Mouse (Mus musculus): ENCODE results near the gene Psmb3.

Gene Psmb3

GRCm38 (mm10) chr11:97666794-97667193, 36.4 kb upstream of the Psmb3 start:
- in situ Hi-C loops (cut with MboI, MseI), result no loop called here

DNA sequence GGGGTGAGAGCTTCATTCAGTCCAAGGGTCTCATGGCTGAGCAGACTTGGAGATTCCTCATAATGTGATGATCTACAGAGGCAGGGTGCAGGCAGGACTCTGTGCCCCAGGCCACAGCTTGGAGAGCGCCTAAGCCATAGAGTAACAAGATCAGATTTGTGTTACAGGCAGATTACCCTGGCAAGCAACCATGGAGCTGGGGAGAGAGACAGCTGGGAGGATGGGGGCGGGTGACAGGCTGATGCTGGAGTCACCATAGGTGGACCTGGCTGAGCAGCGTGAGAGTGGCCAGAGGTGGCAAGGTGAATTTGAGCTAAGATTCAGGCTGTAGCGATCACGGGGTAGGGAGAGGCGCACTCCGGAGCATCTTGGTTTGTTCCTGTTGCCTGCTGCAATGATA, 35.0 kb upstream of the Psmb3 start:
- in situ Hi-C loops (cut with MboI, MseI), result no loop called here

DNA sequence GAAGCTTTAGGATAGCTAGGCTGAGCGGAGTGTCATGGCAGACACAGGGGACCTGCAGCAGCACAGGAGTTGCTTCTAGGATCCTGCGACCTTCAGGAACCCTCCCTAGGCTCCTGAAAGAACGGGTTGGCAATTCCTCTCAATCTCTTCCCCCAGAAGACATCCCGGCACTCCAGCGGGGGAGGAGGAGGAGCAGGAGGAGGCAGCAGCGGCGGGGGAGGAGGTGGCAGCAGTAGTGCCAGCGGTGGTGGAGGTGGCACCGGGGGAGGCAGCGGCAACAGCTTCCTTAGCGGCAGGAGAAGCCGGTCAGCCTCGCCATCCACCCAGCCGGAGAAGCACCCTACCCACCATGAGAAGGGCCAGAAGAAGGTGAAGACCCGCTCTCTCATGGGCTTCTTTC, 33.9 kb upstream of the Psmb3 start:
- in situ Hi-C loops (cut with MboI, MseI), result no loop called here

DNA sequence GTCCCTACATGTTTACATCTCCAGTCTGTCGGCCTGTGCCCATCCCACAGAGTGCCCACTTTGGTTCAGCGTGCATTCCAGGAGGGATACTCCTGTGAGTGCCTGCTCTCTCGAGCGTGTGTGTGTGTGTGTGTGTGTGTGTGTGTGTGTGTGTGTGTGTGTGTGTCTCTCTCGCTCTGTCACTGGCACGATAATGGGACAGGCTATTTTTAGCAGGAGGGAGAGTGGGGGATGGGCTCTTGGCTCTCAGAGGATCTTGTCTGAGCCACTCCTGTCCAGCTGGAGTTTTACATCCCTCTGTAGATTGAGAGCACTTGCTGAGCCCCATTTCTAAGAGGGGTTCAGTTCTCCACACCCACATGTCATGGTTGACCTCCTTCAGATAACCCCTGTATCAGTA, 33.4 kb upstream of the Psmb3 start:
- in situ Hi-C loops (cut with MboI, MseI), result no loop called here

GRCm38 (mm10) chr11:97670234-97671176, 32.7 kb upstream of the Psmb3 start:
- in situ Hi-C loops (cut with MboI, MseI), result no loop called here

DNA sequence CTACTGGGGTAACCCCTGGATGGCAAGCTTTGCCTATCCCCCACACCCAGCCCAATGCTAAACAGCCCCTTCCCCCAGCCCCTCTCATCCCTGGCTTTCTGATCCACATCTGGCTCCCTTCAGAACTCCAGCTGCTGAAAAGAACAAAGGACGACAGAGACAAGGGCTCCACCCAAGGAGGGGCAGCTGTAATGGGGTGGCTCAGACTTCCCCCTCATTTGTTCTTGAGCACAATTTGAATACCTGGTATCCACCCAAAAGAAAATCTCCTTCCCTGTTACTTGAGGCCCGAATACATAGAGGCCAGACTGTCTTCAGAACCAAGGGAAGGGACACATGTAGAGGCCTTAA, 32.0 kb upstream of the Psmb3 start:
- in situ Hi-C loops (cut with MboI, MseI), result no loop called here

- in situ Hi-C loops (cut with MboI, MseI), result no loop called here
Observed at GRCm38 (mm10) chr11:97673148-97673547, 30.1 kb upstream of the Psmb3 start.

- in situ Hi-C loops (cut with MboI, MseI), result no loop called here
Observed at GRCm38 (mm10) chr11:97676050-97676754, 27.0 kb upstream of the Psmb3 start.

DNA sequence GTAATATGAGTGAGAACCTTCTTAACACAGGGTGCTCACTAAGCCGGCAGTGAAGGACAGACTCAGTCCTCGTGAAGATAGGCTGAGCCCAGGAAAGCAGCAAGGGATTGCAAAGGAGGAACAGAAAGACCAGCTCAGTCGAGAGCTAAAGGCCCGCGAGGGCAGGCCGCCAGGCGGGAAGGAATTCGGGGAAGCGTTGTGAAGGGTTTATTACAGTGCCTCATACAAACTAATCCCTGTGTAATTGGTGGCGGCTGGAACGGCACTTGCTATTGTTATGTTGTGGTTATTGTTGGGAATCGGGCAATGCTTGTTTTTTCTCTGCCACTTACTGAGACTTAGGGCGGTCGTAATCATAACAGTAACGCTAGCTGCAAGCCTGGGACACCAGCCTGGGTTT, 25.8 kb upstream of the Psmb3 start:
- in situ Hi-C loops (cut with MboI, MseI), result no loop called here

DNA sequence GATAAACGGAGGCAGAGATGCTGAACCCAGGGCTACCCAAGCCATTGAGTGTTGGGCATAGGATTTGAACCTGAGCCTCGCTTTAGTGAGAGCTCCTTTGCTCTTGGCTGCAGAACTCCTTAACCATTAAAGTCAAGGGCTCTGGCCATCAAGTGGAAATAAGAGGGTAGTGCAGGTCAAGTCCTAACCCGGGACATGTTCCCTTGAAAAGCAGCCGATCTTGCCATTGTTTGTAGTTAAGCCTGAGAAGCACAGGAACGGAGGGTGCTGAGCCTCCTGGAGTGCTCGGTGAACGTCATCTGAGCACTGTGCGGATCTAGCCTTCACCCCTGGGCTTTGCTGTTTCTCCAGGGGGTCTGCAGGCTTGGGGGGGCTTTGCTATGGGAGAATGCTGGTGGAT, 25.4 kb upstream of the Psmb3 start:
- in situ Hi-C loops (cut with MboI, MseI), result no loop called here

DNA sequence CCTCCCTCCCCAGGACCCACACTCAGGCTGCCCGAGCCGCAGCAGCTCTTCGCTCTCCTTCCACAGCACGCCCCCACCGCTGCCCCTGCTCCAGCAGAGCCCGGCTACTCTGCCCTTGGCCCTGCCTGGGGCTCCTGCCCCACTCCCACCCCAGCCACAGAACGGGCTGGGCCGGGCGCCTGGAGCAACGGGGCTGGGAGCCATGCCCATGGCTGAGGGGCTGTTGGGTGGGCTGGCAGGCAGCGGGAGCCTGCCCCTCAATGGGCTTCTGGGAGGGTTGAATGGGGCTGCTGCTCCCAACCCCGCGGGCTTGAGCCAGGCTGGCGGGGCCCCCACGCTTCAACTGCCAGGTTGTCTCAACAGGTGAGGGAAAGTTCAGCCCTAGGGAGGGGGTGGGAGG, 24.9 kb upstream of the Psmb3 start:
- in situ Hi-C loops (cut with MboI, MseI), result no loop called here

DNA sequence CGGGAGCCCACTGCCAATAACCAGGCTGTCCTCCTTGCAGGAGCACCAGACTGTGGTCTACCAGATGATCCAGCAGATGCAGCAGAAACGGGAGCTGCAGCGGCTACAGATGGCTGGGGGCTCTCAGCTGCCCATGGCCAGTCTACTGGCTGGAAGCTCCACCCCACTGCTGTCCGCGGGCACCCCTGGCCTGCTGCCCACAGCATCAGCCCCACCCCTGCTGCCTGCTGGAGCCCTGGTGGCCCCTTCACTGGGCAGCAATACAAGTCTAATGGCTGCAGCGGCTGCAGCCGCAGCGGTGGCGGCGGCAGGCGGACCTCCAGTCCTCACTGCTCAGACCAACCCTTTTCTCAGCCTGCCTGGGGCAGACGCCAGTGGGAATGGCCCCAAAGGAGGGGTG, 22.8 kb upstream of the Psmb3 start:
- in situ Hi-C loops (cut with MboI, MseI), result no loop called here

DNA sequence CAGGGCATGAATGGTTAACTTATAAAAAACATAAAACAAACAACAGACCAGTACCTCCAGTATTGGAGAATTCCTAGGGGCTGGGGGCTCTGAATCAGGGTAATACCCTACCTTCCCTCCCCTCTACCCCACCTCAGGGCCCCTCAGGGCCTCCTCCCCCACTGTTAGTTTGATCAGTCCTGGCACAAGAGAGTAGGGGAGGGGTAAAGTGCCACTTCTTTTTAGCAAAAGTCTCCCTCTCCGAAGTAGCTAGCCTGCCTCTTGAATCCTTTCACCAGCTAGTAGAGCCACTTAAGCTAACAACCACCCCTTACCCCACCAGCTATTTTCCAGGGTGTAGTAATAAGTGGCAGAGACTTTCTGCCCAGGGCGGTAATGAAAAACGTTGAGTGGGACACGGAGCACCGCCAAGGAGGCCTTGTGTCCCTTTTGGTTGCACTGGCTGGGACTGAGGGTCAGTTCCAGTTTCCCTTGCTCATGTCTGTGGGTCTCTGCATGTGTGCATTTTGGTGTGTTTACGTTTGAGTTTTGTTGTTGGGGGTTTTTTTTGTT, 20.6 kb upstream of the Psmb3 start:
- in situ Hi-C loops (cut with MboI, MseI), result no loop called here

- in situ Hi-C loops (cut with MboI, MseI), result no loop called here
Observed at GRCm38 (mm10) chr11:97684063-97684680, 19.0 kb upstream of the Psmb3 start.

- in situ Hi-C loops (cut with MboI, MseI), result no loop called here
Observed at GRCm38 (mm10) chr11:97684766-97685165, 18.4 kb upstream of the Psmb3 start.

DNA sequence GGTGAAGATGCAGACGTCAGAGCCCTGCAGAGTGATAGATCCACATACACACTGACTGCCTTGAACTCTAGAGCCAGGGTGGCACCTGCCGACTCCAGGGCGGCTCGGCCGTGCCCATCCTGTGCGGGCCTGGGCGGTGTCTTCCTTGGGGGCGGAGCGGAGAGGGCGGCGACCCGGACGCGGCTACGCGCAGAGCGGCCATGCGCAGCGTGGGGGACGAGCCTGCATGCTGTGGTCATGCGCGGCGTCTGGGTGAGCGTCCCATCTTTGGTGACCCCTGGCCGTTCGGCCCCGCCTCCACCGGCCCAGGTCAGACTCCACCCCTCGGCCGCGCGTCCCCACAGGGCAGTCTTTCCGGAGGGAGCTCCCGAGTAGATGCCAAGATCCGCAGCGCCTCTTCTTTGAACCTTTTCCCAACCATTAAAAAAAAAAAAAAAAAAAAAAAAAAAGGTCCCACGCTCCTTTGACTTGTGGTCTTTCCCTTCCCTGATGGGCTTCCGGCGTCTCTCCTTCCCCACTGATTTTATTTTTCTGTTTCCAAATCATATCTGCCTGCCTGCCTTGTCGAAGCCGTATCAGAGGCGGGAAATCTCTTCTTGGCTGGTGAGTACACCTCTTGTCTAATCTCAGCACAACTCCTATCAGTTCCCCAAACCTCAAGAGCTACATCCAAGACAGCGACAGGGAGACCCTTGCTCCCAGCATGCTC, 17.4 kb upstream of the Psmb3 start, which contains the start of gene Cisd3:
TSS of gene Cisd3 (plus strand) at position 214 of the 709 bp plus-strand sequence.
- in situ Hi-C loops (cut with MboI, MseI), result no loop called here

GRCm38 (mm10) chr11:97686322-97686908, 16.8 kb upstream of the Psmb3 start:
- in situ Hi-C loops (cut with MboI, MseI), result no loop called here

- in situ Hi-C loops (cut with MboI, MseI), result no loop called here
Observed at GRCm38 (mm10) chr11:97687061-97687460, 16.1 kb upstream of the Psmb3 start.

GRCm38 (mm10) chr11:97689861-97690260, 13.3 kb upstream of the Psmb3 start:
- in situ Hi-C loops (cut with MboI, MseI), result loop anchor here (10.0 kb wide), 1 partner anchor 55 kb away; no protein-coding TSS in a partner anchor

DNA sequence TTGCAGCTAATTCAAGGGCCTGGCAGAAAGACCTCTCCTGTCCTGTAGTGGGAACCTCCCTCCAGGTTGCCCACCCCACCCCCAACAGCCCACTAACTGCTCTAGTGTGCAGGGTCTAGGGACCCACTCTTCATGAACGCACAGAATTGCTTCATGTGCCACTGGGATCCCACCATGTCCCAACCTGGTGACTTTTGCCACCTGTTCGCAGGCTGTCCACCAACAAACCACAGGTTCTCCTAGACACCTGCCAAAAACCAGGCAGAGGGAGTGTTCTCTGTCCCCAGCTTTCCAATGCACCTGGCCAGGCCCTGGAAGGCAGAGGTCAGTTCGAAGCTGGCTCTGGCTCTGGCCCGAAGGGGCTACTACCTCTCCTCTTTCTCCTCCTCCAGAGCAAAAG, 8.8 kb upstream of the Psmb3 start:
- in situ Hi-C loops (cut with MboI, MseI), result loop anchor here (10.0 kb wide), 1 partner anchor 60 kb away; no protein-coding TSS in a partner anchor

All from regulatory T cell (primary cell).